Mouse (Mus musculus) lung, embryonic 16.5 days (tissue): ENCODE results near the gene Sparc. TPM values are rescaled to one million over a fixed set of nuclear protein-coding genes. Genes with fewer than 3 reads are reported as not detected.

Experiments used
- ATAC-seq: fragments of 200-750 bp; cut with Nextera tagmentation; 2 replicates; pipeline ENCODE4 v1.8.0; 2017; ENCODE audit warnings: low read depth, mild to moderate bottlenecking, moderate library complexity
- H3K27ac ChIP-seq: fragments of 300-500 bp; sonication (generic); 2 replicates; pipeline ENCODE4 v1.5.1; 2014; ENCODE audit warnings: mild to moderate bottlenecking, control low read depth, low read length
- H3K27me3 ChIP-seq: fragments of 300-500 bp; sonication (generic); 2 replicates; pipeline ENCODE4 v1.6.1; 2014; ENCODE audit warnings: low read depth, low read length, mixed read lengths; ENCODE audit not compliant: control insufficient read depth, insufficient read depth
- H3K36me3 ChIP-seq: fragments of 300-500 bp; sonication (generic); 2 replicates; pipeline ENCODE4 v1.6.1; 2014; ENCODE audit warnings: low read length; ENCODE audit not compliant: control insufficient read depth, insufficient read depth
- H3K4me1 ChIP-seq: fragments of 300-500 bp; sonication (generic); replicated peaks from 2 replicates; pipeline ENCODE4 v1.6.1; 2014; ENCODE audit warnings: low read length, mixed read lengths; ENCODE audit not compliant: control insufficient read depth, insufficient read depth
- H3K4me2 ChIP-seq: fragments of 300-500 bp; sonication (generic); 2 replicates; pipeline ENCODE4 v1.6.1; 2014; ENCODE audit warnings: low read depth, low read length, control low read depth
- H3K4me3 ChIP-seq: fragments of 300-500 bp; sonication (generic); 2 replicates; pipeline ENCODE4 v1.5.1; 2014; ENCODE audit warnings: mild to moderate bottlenecking, low read length, control low read depth
- H3K9ac ChIP-seq: fragments of 300-500 bp; sonication (generic); 2 replicates; pipeline ENCODE4 v1.6.1; 2014; ENCODE audit warnings: low read length, control low read depth
- H3K9me3 ChIP-seq: fragments of 300-500 bp; sonication (generic); 2 replicates; pipeline ENCODE4 v1.6.1; 2016; ENCODE audit warnings: low read length; ENCODE audit not compliant: control insufficient read depth
- WGBS: fragments of 180-500 bp; shearing (Covaris S2); extraction: QIAGEN DNeasy Blood & Tissue Kit; methylation state at CpG from one replicate; pipeline ENCODE4 v1.1.7; 2014; 5-methylcytosine and 5-hydroxymethylcytosine counted together
- polyA plus RNA-seq: library from polyadenylated mRNA; unstranded; fragments of >200 nt; fragmentation: Nextera tagmentation; extraction: Ambion mirVana; gene quantifications from 2 replicates; pipeline ENCODE4 v1.2.1, GENCODE M21; 2015

Sparc gene
- polyA plus RNA-seq, 1 experiment from 2014 or later, result 2,256 TPM

DNA sequence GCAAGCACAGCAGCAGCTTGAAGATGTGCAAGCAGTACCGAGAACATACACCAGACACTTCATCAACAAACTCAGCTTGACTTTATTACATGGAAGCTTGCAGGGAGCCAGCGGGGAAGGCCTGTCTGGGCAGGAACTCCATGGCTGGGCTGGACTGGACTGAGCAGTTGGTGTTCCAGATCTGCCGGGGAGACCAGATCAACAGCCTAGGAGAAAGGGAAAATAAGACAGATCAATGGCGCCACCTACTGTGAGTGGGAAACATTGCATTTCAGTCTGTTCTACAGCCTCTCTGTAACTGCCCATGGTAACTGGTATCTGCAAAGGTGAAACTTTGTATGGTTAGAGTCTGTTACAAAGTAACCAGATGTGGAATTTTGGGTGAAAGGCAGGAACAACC lies 23.6 kb upstream of the Sparc start:
- 0 out of 2 replicates have a peak overlapping the region, but pooled peaks have one; percentile 8 for H3K27ac ChIP-seq
- H3K27me3 ChIP-seq, result no peaks in the 10 kb centered on the region
- whole genome bisulfite sequencing, result 15% methylated on average over 4 of the region's 4 CpGs
- H3K36me3 ChIP-seq, result peaks cover 13% of the 10 kb centered on the region
- H3K4me1 ChIP-seq, result no peaks in the 10 kb centered on the region
- no peak overlapping the region for H3K4me3 ChIP-seq
- ATAC-seq, result peak; percentile 86
- H3K9ac ChIP-seq, result no peak overlapping the region
- H3K9me3 ChIP-seq, result no peaks in the 10 kb centered on the region
- H3K4me2 ChIP-seq, result no peak overlapping the region

DNA sequence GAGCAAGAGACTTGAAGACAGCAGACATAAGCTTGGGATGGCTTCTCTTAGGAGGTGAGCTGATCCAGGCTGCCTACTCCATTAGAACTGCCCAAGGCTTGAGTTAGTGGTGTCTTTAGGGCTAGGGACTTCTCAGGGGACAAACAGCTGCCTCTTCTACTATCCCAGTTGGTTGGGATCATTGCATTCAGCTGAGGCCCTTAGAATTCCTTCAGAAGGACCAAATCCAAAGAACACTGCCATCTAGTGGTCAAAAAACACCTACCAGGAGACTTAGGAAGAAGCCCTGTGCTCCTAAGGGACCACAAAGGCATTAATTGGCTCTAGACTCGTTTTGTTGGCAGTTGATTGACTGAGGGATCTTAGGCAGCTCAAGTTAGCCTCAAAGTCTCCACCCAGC lies 21.8 kb upstream of the Sparc start:
- peak; percentile 41 for ATAC-seq
- no peak overlapping the region for H3K27ac ChIP-seq

DNA sequence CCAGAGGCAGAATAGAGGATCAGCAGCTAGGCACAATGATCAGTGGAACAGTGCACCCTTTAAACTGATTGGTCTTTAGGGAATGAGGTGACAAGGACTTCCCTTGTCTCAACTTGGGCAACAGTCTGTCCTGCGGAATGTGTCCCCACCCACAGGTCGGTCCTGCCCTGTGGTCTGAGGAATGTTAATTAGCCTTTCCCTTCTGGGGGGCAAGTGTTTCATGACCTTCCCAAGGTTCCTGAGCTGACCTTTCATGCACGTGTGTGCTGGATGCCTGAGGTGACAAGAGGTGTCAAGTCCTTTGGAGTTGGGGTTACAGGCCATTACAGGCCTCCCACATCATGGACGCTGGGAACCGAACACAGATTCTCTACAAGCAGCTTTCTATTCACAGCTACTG lies 16.7 kb upstream of the Sparc start:
- no peaks in the 10 kb centered on the region for H3K9me3 ChIP-seq
- ATAC-seq, result no peak
- no peaks in the 10 kb centered on the region for H3K27me3 ChIP-seq
- H3K27ac ChIP-seq, result no peak overlapping the region
- no peaks in the 10 kb centered on the region; the same call in 1 of the 2 replicates for H3K4me1 ChIP-seq
- H3K9ac ChIP-seq, result no peak overlapping the region
- H3K4me3 ChIP-seq, result no peak overlapping the region
- WGBS, result 58% methylated on average over 5 of the region's 5 CpGs
- H3K36me3 ChIP-seq, result no peaks in the 10 kb centered on the region; the same call in 1 of the 2 replicates
- H3K4me2 ChIP-seq, result no peak overlapping the region

More for the DNA sequence above, 21.8 kb upstream of the Sparc start:
- H3K4me3 ChIP-seq, result no peak overlapping the region
- H3K9ac ChIP-seq, result 0 out of 2 replicates have a peak overlapping the region, but pooled peaks have one; percentile 13
- peaks cover 7% of the 10 kb centered on the region for H3K36me3 ChIP-seq
- no peaks in the 10 kb centered on the region for H3K27me3 ChIP-seq
- 0% methylated on average over 1 of the region's 1 CpGs for WGBS
- H3K4me1 ChIP-seq, result no peaks in the 10 kb centered on the region; the same call in 1 of the 2 replicates
- no peaks in the 10 kb centered on the region for H3K9me3 ChIP-seq
- no peak overlapping the region for H3K4me2 ChIP-seq

DNA sequence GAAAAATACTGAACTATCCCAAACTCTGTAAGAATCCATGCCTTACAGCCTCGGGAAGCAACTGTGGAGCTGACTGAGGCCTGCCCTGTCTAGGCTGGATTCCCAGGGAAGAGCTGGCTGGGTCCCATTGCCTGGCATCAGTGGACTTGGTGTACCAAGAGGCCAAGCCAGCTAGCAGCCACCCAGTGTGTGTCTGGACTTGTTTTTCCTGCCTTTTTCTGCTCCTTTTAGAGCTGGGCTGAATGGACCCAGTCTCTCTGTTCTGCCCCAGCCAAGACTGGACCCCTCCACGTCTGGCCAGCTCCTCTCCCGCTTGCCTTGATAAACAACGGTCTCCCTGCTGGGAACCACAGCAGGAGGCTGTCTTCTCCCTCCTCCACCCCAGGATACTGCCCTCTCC lies 15.0 kb upstream of the Sparc start:
- no peaks in the 10 kb centered on the region for H3K9me3 ChIP-seq
- H3K36me3 ChIP-seq, result no peaks in the 10 kb centered on the region
- no peaks in the 10 kb centered on the region for H3K27me3 ChIP-seq
- 40% methylated on average over 4 of the region's 4 CpGs for WGBS
- no peak overlapping the region for H3K9ac ChIP-seq
- no peak overlapping the region for H3K27ac ChIP-seq
- peaks cover 3% of the 10 kb centered on the region; the same call in 1 of the 2 replicates for H3K4me1 ChIP-seq
- H3K4me3 ChIP-seq, result no peak overlapping the region
- no peak for ATAC-seq
- no peak overlapping the region for H3K4me2 ChIP-seq

DNA sequence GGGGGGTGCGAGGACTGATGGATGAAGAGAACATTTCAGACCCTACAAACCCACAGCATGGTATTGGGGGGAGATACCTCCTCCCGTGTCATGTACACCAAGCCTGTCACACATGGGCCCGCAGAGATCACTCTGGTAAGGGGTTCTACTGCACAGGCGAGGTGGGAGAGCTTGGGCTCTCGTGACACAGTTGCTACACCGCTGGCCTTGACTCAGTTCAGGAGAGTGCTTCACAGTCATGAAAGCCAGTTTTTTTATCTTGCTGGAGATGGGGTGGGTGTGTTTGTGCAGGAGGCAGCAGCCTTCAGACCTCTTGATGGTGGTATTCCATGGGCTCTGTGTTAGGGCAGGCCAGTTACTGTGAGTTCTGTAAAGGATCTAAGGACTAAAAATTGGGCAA lies 13.1 kb upstream of the Sparc start:
- WGBS, result 78% methylated on average over 6 of the region's 6 CpGs
- Histone ChIP-seq H3K4me1 (peaks cover 7% of the 10 kb centered on the region; the same call in 1 of the 2 replicates), H3K9me3 (no peaks in the 10 kb centered on the region), H3K27ac (no peak overlapping the region), H3K4me2 (no peak overlapping the region), H3K9ac (no peak overlapping the region), H3K4me3 (no peak overlapping the region), H3K27me3 (no peaks in the 10 kb centered on the region), H3K36me3 (no peaks in the 10 kb centered on the region)
- ATAC-seq, result no peak

DNA sequence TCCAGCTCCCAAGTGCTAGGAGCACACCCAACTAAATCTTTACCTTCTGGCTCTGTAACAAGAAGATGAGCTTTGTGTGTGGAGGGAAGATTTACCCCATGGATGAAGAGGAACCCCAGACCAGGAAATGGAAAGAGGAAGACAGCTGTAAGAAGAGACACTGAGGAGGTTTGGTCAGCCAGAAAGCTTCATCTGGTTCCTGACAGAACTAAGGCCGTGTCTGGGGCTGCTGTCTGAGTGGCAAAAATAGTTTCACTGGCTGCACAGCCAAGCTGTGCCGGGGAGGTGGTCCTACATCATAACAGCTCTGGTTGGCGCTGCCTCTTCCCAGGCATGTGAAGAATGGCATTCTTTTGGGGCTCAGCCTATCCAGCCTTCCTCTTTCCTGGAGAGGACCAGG lies 10.0 kb upstream of the Sparc start:
- Histone ChIP-seq H3K27me3 (no peaks in the 10 kb centered on the region), H3K4me1 (peaks cover 17% of the 10 kb centered on the region), H3K9me3 (no peaks in the 10 kb centered on the region), H3K27ac (peak overlapping the region; percentile 66), H3K4me2 (no peak overlapping the region), H3K9ac (peak overlapping the region; percentile 37; the same call in 1 of the 2 replicates), H3K4me3 (no peak overlapping the region), H3K36me3 (no peaks in the 10 kb centered on the region)
- ATAC-seq, result no peak
- WGBS, result 20% methylated on average over 3 of the region's 3 CpGs

DNA sequence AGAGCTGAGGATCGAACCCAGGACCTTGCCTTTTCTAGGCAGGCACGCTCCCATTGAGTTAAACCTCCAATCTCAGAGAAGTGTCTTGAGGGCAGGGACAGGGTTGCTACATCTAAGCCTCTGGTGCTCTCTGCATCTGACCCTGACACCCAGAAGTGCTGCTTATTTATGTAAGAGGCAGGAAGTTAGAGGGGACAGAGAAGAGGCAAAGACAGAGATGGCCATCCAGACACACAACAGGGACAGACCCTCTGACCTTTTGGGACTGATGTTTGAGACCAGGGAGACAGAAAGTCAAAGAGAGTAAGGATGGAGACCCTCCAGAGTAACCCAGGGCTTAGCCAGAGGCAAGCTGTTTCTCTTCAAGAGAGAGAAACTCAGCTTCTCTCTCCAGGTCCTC lies 7.0 kb upstream of the Sparc start:
- Histone ChIP-seq H3K27ac (no peak overlapping the region), H3K9ac (no peak overlapping the region), H3K9me3 (no peaks in the 10 kb centered on the region), H3K4me3 (no peak overlapping the region), H3K4me2 (no peak overlapping the region), H3K27me3 (no peaks in the 10 kb centered on the region), H3K4me1 (peaks cover 22% of the 10 kb centered on the region), H3K36me3 (no peaks in the 10 kb centered on the region)
- 86% methylated on average over 2 of the region's 2 CpGs for WGBS
- no peak for ATAC-seq

DNA sequence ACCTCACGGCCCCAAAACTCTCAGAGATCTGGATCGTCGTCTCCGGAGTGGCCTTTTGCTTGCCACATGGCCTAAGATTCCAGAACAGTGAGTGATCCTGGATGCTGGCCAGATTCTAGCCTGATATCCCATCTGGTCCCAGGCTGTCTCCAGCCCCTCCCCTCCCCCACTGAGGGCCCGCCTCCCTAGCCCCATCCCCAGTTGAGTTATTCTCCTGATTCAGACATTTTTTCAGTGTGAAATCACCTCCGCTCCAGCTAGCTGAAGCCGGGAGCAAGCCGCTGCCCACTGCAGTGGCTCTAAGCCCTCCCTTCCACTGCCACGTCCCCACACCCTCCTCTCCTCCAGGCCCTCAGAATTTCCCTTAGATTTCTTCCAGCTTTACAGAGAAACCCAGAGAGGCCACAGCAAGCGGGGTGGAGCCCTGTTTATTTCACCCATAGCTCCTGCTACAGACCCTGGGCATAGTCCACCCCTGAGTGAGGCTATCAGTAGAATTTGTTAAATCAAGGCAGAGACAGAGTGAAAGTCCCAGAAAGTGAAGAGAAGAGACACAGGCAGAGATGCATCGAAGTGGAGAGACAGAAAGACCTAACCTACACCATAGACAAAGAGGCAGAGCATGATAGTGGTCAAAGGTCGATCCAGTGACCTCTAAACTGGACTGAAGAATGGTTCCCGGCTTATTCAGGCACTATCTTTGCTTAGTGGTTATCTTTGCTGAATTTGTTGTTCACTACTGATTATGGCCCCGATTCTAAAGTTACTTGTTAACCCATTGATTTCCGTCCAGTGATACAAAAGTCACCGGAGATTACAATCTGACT lies 5.4 kb upstream of the Sparc start:
- Histone ChIP-seq H3K27me3 (no peaks in the 10 kb centered on the region), H3K9me3 (no peaks in the 10 kb centered on the region), H3K36me3 (no peaks in the 10 kb centered on the region), H3K9ac (peak overlapping the region; percentile 53), H3K4me2 (0 out of 2 replicates have a peak overlapping the region, but pooled peaks have one; percentile 5), H3K4me3 (no peak overlapping the region), H3K27ac (peak overlapping the region; percentile 94), H3K4me1 (peaks cover 35% of the 10 kb centered on the region)
- peak; percentile 96 for ATAC-seq
- 19% methylated on average over 16 of the region's 16 CpGs for WGBS

DNA sequence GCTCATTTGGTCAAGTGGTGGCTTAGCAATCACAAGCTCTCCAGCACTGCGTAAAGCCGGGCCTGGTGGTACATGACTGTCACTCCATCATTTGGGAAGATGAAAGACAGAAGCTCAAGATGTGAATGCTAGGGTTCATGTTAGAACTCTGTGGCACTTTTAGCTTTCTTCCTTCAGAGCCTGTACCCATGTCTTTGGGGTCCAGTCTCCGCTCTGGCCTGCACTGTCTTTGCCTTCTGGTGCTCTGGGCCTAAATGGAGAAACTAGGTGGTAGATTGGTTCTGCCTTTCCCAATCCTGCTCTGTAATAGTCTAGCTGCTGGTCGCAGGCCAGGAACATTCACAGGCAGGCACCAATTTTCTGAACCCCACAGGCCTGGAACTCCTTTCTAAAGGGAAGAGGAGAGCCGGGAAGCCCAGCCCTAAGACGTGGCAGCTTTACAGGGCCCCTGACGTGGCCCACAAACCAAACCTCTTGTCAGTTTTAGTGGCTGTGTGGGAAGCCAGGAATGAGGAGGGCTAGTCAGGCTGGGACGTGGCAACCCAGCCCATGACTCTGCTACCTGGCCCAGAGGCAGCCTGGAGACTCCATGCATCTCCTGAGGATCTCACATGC lies 1.9 kb upstream of the Sparc start:
- H3K4me3 ChIP-seq, result no peak overlapping the region

More for the DNA sequence above, 1.9 kb upstream of the Sparc start:
- H3K4me2 ChIP-seq, result no peak overlapping the region
- no peaks in the 10 kb centered on the region for H3K27me3 ChIP-seq
- no peak for ATAC-seq
- H3K9me3 ChIP-seq, result no peaks in the 10 kb centered on the region
- H3K9ac ChIP-seq, result peak overlapping the region; percentile 30; the same call in 1 of the 2 replicates
- peaks cover 44% of the 10 kb centered on the region for H3K4me1 ChIP-seq
- no peaks in the 10 kb centered on the region for H3K36me3 ChIP-seq
- 73% methylated on average over 8 of the region's 8 CpGs for WGBS
- no peak overlapping the region for H3K27ac ChIP-seq
